Mouse (Mus musculus) skeletal muscle tissue, adult 2 months (tissue): Measurements from ENCODE around the gene Npas3.
A peak's percentile ranks its signal among the peaks of the same experiment; 100 is the strongest.

Experiments used
- DNase-seq: peaks from one replicate; pipeline ENCODE4 v3.0.0-alpha.2; 2012; ENCODE audit warnings: low read depth, low spot score

Gene Npas3

DNA sequence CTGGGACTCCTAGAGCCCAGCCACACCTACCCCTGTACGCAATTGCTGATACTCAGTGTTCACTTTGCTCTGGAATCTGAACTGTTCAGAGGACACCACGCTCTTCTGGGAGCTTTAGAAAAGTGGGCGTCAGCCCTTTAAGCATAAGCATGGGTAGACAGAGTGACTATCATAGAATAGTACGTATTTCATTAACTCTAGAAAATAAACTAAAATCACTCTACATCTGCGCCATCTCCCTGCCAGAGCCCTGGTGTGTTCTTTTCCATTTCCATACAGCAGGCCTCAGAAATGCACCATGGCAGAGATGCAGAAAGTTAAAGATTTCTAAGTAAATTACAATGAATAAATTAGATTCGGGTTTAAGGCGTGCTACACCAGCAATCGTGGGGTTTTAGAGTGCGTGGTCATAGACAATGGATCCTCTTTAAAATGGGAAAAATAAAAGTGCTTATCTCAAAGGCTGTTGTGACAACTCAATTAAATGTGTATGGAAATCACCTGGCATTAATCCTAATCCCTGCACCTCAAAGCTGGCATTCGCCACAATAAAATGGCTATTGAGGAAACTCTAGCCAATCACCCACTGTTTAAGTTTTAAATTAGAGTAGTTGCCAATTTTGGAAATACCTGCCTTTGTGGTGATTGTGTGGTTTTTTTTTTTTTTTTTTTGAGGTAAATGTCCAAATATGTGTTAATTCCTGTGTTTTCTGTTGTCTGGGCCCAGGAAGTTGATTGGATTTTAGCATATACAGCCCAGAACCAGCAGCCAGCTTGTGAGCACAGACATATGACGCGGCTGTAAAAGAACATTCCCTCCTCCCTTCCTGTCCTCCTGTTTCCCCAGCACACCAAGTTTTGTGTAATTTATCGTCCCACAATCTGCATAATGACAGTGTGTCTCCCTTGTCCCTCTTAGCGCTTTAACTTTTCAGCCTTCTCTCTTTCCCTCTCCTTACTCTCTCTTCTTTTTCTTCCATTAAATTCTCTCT is 737.7 kb downstream of the Npas3 start:
- DNase-seq = no peak

DNA sequence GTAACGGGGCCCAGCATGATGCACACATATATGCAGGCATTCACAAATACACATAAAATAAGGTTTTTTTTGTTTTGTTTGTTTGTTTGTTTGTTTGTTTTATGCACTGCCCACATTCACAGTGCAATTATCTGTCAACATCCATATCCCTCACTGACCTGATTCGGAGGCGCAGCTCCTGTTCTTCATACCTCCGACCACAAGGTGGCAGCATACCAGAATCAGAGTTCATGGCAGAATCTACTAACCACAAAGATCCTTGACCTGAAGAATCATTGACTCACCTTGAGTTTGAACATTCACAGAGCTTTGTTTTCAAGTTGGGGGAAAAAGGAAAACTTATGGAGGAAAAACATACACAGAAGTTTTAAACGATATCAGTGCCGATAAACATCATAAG is 743.9 kb downstream of the Npas3 start:
- no peak for DNase-seq

DNA sequence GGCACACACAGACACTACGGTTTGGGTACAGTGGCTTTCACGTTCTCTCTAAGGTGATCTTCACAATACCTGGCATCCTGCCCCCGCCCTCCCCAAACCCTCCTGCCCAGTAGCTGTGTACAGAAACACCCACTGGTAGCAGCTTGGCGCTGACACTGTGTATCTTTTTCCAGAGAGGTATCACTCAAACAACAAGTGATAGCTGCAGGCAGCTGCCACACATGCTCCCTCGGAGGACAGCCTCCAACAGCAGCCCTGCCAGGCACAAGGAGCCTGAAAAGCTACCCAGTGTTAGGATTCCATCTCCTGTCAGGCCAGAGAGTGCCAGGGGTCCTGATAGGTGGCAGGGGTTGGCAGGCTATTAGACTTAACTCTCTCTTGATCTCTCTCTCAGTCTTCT is 747.2 kb downstream of the Npas3 start:
- DNase-seq = no peak

DNA sequence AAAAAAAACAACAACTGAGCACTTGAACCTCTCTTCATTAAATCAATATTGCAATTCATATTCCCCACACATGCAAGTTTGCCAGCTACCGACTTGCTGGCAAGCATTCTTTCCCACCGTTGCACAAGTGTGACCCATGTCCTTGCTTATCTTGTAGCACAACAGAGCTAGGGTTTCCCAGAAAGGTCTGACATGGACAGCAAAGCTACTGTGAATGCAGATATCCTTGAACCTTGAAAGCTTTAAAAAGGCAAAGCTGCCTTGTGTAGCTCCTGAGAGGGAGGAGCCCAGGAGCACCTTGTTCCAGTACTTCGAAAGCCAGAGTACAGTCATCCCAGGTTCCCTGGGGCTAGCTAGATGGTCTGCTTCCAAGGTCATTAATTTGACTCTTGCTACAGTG is 748.7 kb downstream of the Npas3 start:
- no peak for DNase-seq

DNA sequence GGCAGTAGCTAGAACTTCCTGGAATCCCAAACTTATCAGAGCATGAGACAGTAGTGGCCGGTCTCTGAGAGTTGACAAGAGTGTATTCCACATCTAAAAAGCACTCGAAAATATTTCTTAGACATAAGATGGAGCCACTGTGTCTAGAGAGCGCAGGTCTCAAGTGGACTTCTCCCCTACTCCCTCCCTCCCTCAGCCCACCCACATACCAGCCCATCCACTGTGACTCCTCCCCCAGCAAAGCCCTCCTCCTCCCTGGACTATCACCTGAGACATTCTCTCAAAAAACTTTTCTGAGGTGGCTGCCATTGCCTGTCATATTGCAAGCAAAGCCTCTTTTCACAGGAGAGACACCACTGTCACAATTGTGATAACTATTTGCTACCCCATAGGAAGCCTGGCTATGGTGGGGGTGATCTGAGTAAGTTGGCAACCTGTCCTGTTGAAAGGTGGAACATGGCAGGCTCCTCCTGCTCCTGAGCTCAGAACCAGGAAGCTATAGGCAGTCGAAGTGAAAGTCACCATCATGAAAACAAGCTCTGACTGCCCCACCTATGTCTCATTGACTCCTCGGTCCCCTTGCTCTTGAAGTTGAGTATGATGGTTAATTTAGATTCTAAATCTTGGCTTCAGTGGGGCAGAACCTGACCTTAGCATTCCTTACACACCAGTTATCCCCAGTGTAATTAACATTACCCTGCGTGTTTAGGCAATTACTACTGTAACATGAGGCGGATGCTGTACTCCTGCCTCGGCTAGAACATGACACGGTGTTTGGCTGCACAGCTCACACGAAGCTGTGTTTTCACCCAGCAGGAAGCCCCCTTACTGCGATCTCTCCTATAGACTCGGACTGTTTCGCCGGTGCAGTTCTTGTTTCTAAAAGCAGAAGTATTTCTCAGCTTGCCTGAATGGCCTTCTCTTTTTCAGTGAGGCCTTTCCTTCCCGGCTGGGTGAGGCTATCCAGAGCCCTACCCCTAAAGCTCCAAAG is 751.5 kb downstream of the Npas3 start:
- no peak for DNase-seq

- DNase-seq = no peak
Observed at GRCm38 (mm10) chr12:54002496-54002895, 754.0 kb downstream of the Npas3 start.

DNA sequence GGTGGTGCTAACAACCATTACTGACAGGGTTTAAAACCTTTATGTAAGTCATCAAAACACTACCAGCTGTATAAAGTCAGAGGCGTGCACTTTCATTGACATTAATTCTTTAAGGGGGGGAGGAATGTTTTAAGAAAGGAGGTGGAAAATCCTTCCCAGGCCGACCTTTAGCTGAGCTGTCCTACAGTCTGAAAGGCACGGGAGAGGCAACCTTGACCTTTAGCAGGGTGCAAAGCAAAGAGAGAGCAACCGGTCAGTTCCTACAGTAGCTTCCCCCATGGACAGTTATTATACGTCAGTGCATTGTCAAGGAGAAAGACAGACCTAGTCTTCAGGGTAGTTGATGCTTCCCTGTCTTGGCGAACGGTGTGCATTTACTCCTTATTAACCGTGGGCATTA is 756.1 kb downstream of the Npas3 start:
- DNase-seq = no peak

GRCm38 (mm10) chr12:54005546-54005945 is 757.1 kb downstream of the Npas3 start:
- DNase-seq = no peak

GRCm38 (mm10) chr12:54015304-54015703 is 766.8 kb downstream of the Npas3 start:
- DNase-seq = no peak

- DNase-seq = no peak
Observed at GRCm38 (mm10) chr12:54017949-54018348, 769.5 kb downstream of the Npas3 start.

DNA sequence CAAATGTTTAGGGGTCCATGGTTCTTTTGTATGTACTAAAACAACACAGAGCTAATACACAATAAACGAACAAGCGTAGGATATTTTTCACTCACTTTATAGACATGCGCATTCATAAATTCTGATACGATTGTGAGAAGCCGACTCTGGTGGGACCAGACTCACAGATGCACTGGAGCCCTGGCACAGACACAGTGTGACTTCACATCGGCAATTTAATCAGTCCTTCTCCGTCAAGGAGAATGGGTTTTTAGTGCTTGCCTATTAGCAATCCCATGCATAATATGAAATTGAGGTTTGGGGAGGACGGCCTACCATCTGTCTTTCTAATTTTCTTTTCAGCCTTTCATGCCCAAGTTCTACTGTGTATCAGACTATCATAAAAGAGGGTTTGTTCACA is 771.5 kb downstream of the Npas3 start:
- DNase-seq = no peak

- no peak for DNase-seq
Observed at GRCm38 (mm10) chr12:54034666-54035346, 786.3 kb downstream of the Npas3 start.

DNA sequence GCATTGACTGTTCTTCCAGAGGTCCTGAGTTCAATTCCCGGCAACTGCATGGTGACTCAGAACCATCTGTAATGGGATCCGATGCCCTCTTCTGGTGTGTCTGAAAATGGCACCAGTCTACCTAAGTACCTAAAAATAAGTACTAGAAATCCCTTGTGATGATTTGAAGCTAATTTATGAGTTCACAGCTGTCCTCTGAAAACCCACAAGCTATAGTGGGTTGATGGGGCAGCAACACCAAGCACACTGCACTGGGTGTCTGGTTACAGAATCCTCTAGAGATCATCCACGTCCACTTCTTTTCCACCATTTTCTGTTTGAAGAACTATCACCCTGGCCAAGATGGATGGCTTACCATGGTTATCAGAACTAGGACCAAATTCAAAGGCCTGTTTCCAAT is 789.1 kb downstream of the Npas3 start:
- no peak for DNase-seq

DNA sequence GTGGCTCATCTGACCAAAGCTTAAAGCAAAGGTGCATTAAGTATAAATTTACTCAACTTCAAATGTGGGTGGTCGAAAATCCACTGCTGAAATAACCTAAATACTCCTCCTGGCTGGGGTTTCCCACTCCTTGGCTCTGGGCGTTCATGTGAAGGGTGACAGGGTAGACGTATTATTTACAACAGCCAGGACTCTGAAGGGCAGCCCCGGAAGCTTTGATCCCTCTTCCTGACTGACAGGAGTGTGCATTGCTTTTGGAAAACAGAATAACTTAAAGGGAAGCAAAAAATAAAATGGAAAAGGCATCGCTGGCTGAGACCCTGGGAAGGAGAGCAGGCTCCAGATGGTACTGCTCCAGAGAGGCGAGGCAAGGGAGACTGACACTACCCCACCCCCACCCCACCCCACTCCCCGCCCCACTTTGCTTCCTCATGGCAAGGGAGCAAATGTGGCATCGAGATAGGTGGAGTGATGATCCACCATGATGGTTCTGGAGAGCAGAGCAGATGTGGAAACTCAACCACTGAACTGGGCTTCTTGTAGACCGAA is 794.6 kb downstream of the Npas3 start:
- no peak for DNase-seq

GRCm38 (mm10) chr12:54044606-54045334 is 796.3 kb downstream of the Npas3 start:
- DNase-seq = no peak

- no peak for DNase-seq
Observed at GRCm38 (mm10) chr12:54045360-54045759, 796.9 kb downstream of the Npas3 start.

DNA sequence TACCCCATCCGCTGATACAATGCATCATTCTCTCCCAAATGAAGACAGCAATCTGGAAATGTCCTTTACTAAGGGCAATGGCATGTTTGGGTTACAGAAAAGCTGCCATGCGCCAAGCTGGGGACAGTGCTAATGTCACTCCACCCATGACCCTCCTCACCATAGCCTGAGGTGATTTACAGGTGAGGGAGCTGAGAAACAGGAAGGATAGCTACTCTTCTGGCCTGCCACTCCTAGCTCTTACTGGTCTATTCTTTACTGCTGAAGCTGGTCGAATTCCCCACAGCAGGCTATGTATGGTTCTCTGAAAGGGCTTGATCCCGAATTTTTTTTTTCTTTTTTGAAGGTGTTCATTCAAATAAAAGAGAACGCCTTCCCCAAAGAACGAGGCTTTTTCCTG is 798.3 kb downstream of the Npas3 start:
- no peak for DNase-seq

DNA sequence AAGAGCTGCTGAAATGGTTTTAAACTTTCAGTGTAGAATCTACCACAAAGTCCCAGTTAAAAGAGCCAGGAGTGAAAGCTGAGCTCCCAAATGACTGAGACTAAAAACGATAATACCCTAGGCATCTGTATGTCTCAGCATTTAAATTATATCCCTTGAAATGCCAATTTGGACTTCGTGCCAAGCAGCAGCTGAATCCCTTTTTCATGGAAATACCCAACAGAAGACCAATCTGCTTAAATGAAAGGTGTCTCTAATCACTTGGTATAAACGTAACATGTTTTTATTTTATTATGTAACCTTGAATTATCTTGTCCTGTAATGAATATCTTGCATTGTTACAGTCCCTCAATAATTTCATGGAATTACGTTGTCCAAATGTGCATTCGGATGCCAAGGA is 799.6 kb downstream of the Npas3 start:
- DNase-seq = no peak

DNA sequence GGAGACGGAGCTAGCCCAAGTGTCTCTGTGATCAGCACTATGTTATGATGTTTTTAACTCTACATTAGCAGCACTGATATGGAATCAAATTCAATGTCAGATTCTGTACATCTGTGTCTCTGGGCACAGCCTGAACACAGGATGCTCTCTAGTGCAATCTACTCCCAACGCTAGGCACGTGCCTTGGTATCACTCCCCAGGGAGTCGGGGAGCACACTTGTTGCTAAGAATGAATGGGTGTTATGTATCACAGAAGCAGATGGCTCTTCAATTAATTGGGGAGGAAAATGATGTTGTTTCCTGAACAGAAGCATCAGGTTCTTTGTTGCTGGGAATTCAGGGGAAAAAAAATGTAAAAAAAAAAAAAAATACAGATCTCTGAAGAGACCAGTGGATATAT is 801.4 kb downstream of the Npas3 start:
- DNase-seq = no peak

DNA sequence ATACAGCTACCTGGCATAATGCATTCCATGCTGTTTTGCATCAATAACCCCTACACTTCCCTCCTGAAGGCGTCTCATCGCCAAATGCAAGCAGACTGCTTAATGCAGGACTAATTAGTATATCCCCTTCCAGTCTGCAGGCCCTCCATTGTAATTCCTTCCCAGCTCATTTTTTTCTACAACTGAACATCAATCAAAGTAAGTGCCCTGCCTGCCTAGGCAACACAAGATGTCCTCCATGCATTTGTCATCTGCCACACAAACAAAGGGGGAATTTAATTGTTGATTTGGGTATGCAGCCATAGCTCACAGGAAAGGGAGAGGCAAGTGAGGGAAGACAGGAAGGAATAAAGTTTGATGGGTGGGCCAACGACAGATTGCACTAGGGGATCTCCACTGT is 804.5 kb downstream of the Npas3 start:
- no peak for DNase-seq

DNA sequence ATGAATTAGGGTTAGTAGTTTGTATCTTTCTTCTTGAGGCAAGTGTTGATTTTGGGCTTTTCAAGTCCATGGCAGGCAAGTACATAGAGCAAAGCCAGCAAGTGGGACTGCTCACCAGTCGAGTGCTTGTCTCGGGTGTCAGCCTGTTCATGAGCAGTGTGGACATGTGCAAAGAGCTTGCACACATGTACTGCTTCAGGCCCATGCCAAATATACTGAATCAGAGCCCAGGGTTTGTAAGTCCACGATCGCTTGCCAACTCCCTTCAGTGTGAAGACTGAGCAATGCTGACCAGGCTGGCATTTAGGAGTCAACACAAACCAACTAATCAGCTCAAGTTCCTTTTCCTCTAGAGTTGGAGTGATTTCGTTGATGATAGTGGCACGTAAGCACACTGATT is 805.1 kb downstream of the Npas3 start:
- peak; percentile 9 for DNase-seq
